Mouse (Mus musculus): ENCODE results near the gene Shb. TPM values are rescaled to one million over a fixed set of nuclear protein-coding genes. Genes with fewer than 3 reads are reported as not detected.
A peak's percentile ranks its signal among the peaks of the same experiment; 100 is the strongest.

Gene Shb
- polyA plus RNA-seq, 1 experiment from 2014 or later = 1.2 TPM

GRCm38 (mm10) chr4:45449012-45449411, 83.3 kb downstream of the Shb start:
- no peaks in the 10 kb centered on the region for H3K36me3 ChIP-seq
- no peak for DNase-seq (ENCODE audit: low spot score)
- H3K27me3 ChIP-seq (ENCODE audit: low read depth, poor library complexity, severe bottlenecking) = no peaks in the 10 kb centered on the region
- WGBS = 80% methylated on average over 5 of the region's 5 CpGs
- H3K4me3 ChIP-seq = no peak overlapping the region
- no peaks in the 10 kb centered on the region for H3K9me3 ChIP-seq (replicated peaks)
- peaks cover 42% of the 10 kb centered on the region for H3K4me1 ChIP-seq
- H3K27ac ChIP-seq (replicated peaks) = no peak overlapping the region

GRCm38 (mm10) chr4:45448481-45448880, 83.8 kb downstream of the Shb start:
- Histone ChIP-seq H3K36me3 (no peaks in the 10 kb centered on the region), H3K4me3 (no peak overlapping the region), H3K27ac (replicated peaks) (no peak overlapping the region), H3K4me1 (peaks cover 39% of the 10 kb centered on the region), H3K27me3 (ENCODE audit: low read depth, poor library complexity, severe bottlenecking) (no peaks in the 10 kb centered on the region), H3K9me3 (replicated peaks) (no peaks in the 10 kb centered on the region)
- no peak for DNase-seq (ENCODE audit: low spot score)
- WGBS = 91% methylated on average over 7 of the region's 7 CpGs

- Histone ChIP-seq H3K4me1 (peaks cover 34% of the 10 kb centered on the region), H3K36me3 (no peaks in the 10 kb centered on the region), H3K4me3 (no peak overlapping the region), H3K27ac (replicated peaks) (0 out of 2 replicates have a peak overlapping the region, but pooled peaks have one; percentile 18), H3K27me3 (ENCODE audit: low read depth, poor library complexity, severe bottlenecking) (no peaks in the 10 kb centered on the region), H3K9me3 (replicated peaks) (no peaks in the 10 kb centered on the region)
- WGBS = 94% methylated on average over 5 of the region's 5 CpGs
- DNase-seq (ENCODE audit: low spot score) = no peak
Observed at GRCm38 (mm10) chr4:45447196-45447595, 85.1 kb downstream of the Shb start.

- no peaks in the 10 kb centered on the region for H3K9me3 ChIP-seq (replicated peaks)
- no peak overlapping the region for H3K27ac ChIP-seq (replicated peaks)
- peaks cover 32% of the 10 kb centered on the region for H3K4me1 ChIP-seq
- DNase-seq (ENCODE audit: low spot score) = no peak
- H3K36me3 ChIP-seq = no peaks in the 10 kb centered on the region
- H3K4me3 ChIP-seq = no peak overlapping the region
- H3K27me3 ChIP-seq (ENCODE audit: low read depth, poor library complexity, severe bottlenecking) = no peaks in the 10 kb centered on the region
- 70% methylated on average over 3 of the region's 3 CpGs for WGBS
Observed at GRCm38 (mm10) chr4:45445235-45445634, 87.0 kb downstream of the Shb start.

- DNase-seq (ENCODE audit: low spot score) = no peak
- Histone ChIP-seq H3K4me3 (no peak overlapping the region), H3K36me3 (no peaks in the 10 kb centered on the region), H3K27me3 (ENCODE audit: low read depth, poor library complexity, severe bottlenecking) (no peaks in the 10 kb centered on the region), H3K27ac (replicated peaks) (no peak overlapping the region), H3K9me3 (replicated peaks) (no peaks in the 10 kb centered on the region), H3K4me1 (peaks cover 32% of the 10 kb centered on the region)
- WGBS = 69% methylated on average over 4 of the region's 4 CpGs
Observed at GRCm38 (mm10) chr4:45444813-45445212, 87.5 kb downstream of the Shb start.

- no peak for DNase-seq (ENCODE audit: low spot score)
- H3K27ac ChIP-seq (replicated peaks) = no peak overlapping the region
- H3K9me3 ChIP-seq (replicated peaks) = no peaks in the 10 kb centered on the region
- no peak overlapping the region for H3K4me3 ChIP-seq
- H3K4me1 ChIP-seq = peaks cover 37% of the 10 kb centered on the region; the same call in 1 of the 2 replicates
- 91% methylated on average over 7 of the region's 7 CpGs for WGBS
- no peaks in the 10 kb centered on the region for H3K36me3 ChIP-seq
- no peaks in the 10 kb centered on the region; the same call in 1 of the 2 replicates for H3K27me3 ChIP-seq (ENCODE audit: low read depth, poor library complexity, severe bottlenecking)
Observed at GRCm38 (mm10) chr4:45443652-45444051, 88.6 kb downstream of the Shb start.

GRCm38 (mm10) chr4:45442237-45442636, 90.0 kb downstream of the Shb start:
- Histone ChIP-seq H3K36me3 (no peaks in the 10 kb centered on the region), H3K4me1 (peaks cover 43% of the 10 kb centered on the region), H3K4me3 (no peak overlapping the region), H3K27me3 (ENCODE audit: low read depth, poor library complexity, severe bottlenecking) (no peaks in the 10 kb centered on the region; the same call in 1 of the 2 replicates), H3K27ac (replicated peaks) (no peak overlapping the region), H3K9me3 (replicated peaks) (no peaks in the 10 kb centered on the region)
- DNase-seq (ENCODE audit: low spot score) = no peak
- WGBS = 78% methylated on average over 3 of the region's 3 CpGs

- Histone ChIP-seq H3K36me3 (no peaks in the 10 kb centered on the region), H3K27ac (replicated peaks) (no peak overlapping the region), H3K27me3 (ENCODE audit: low read depth, poor library complexity, severe bottlenecking) (no peaks in the 10 kb centered on the region; the same call in 1 of the 2 replicates), H3K4me3 (no peak overlapping the region), H3K4me1 (peaks cover 48% of the 10 kb centered on the region), H3K9me3 (replicated peaks) (no peaks in the 10 kb centered on the region)
- no peak for DNase-seq (ENCODE audit: low spot score)
- 64% methylated on average over 1 of the region's 1 CpGs for WGBS
Observed at GRCm38 (mm10) chr4:45441778-45442177, 90.5 kb downstream of the Shb start.

GRCm38 (mm10) chr4:45439281-45439680, 93.0 kb downstream of the Shb start:
- peak overlapping the region; percentile 55; the same call in 1 of the 2 replicates for H3K27ac ChIP-seq (replicated peaks)

GRCm38 (mm10) chr4:45437010-45437409, 95.3 kb downstream of the Shb start:
- peak overlapping the region; percentile 63 for H3K27ac ChIP-seq (replicated peaks)
- H3K9me3 ChIP-seq (replicated peaks) = no peaks in the 10 kb centered on the region
- no peak overlapping the region for H3K4me3 ChIP-seq
- no peaks in the 10 kb centered on the region; the same call in 1 of the 2 replicates for H3K27me3 ChIP-seq (ENCODE audit: low read depth, poor library complexity, severe bottlenecking)
- DNase-seq (ENCODE audit: low spot score) = no peak
- H3K36me3 ChIP-seq = no peaks in the 10 kb centered on the region
- H3K4me1 ChIP-seq = peaks cover 53% of the 10 kb centered on the region
- WGBS = 69% methylated on average over 3 of the region's 3 CpGs

More at GRCm38 (mm10) chr4:45439281-45439680, 93.0 kb downstream of the Shb start:
- Histone ChIP-seq H3K9me3 (replicated peaks) (no peaks in the 10 kb centered on the region), H3K36me3 (no peaks in the 10 kb centered on the region), H3K27me3 (ENCODE audit: low read depth, poor library complexity, severe bottlenecking) (no peaks in the 10 kb centered on the region; the same call in 1 of the 2 replicates), H3K4me3 (no peak overlapping the region), H3K4me1 (peaks cover 50% of the 10 kb centered on the region)
- 73% methylated on average over 5 of the region's 5 CpGs for WGBS
- no peak for DNase-seq (ENCODE audit: low spot score)

GRCm38 (mm10) chr4:45436383-45436913, 95.8 kb downstream of the Shb start:
- 78% methylated on average over 7 of the region's 7 CpGs for WGBS
- H3K4me1 ChIP-seq = peaks cover 51% of the 10 kb centered on the region
- peak overlapping the region; percentile 63 for H3K27ac ChIP-seq (replicated peaks)
- H3K36me3 ChIP-seq = no peaks in the 10 kb centered on the region
- H3K4me3 ChIP-seq = no peak overlapping the region
- no peaks in the 10 kb centered on the region; the same call in 1 of the 2 replicates for H3K27me3 ChIP-seq (ENCODE audit: low read depth, poor library complexity, severe bottlenecking)
- no peak for DNase-seq (ENCODE audit: low spot score)
- H3K9me3 ChIP-seq (replicated peaks) = no peaks in the 10 kb centered on the region

GRCm38 (mm10) chr4:45435899-45436298, 96.4 kb downstream of the Shb start:
- Histone ChIP-seq H3K27me3 (ENCODE audit: low read depth, poor library complexity, severe bottlenecking) (no peaks in the 10 kb centered on the region; the same call in 1 of the 2 replicates), H3K4me3 (no peak overlapping the region), H3K36me3 (no peaks in the 10 kb centered on the region), H3K9me3 (replicated peaks) (no peaks in the 10 kb centered on the region), H3K4me1 (peaks cover 51% of the 10 kb centered on the region), H3K27ac (replicated peaks) (peak overlapping the region; percentile 63)
- 54% methylated on average over 2 of the region's 2 CpGs for WGBS
- no peak for DNase-seq (ENCODE audit: low spot score)

- Histone ChIP-seq H3K4me1 (peaks cover 47% of the 10 kb centered on the region), H3K4me3 (no peak overlapping the region), H3K9me3 (replicated peaks) (no peaks in the 10 kb centered on the region), H3K27ac (replicated peaks) (no peak overlapping the region), H3K36me3 (no peaks in the 10 kb centered on the region), H3K27me3 (ENCODE audit: low read depth, poor library complexity, severe bottlenecking) (no peaks in the 10 kb centered on the region; the same call in 1 of the 2 replicates)
- WGBS = 84% methylated on average over 4 of the region's 4 CpGs
- no peak for DNase-seq (ENCODE audit: low spot score)
Observed at GRCm38 (mm10) chr4:45434681-45435080, 97.6 kb downstream of the Shb start.
